Mouse (Mus musculus): ENCODE data around the gene Psmb3. TPM values are rescaled to one million over a fixed set of nuclear protein-coding genes. Genes with fewer than 3 reads are reported as not detected.

The Psmb3 gene
- polyA plus RNA-seq, 1 experiment from 2014 or later = 473 TPM

DNA sequence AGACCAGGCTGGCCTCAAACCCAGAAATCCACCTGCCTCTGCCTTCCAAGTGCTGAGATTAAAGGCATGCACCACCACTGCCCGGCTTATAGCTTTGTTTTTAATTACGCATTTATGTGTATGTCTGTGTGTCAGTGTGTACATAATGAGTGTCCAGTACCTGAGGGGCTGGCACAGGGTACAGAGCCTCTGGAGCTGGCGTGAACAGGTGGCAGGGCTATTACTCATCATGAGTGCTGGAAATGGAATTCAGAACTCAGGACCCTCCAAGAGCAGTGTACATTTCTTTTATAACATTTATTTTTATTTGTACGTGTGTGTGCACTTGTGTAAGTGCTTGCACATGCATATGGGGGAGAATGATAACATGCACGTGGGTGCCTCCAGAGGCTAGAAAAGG lies 33.4 kb downstream of the Psmb3 start:
- no peaks in the 10 kb centered on the region for H3K9me3 ChIP-seq
- H3K4me3 ChIP-seq = no peak overlapping the region
- no peak for ATAC-seq (ENCODE audit: low read depth)
- H3K27ac ChIP-seq (replicated peaks) = no peak overlapping the region
- H3K36me3 ChIP-seq = peaks cover 13% of the 10 kb centered on the region
- no peak overlapping the region for H3K9ac ChIP-seq
- WGBS = 97% methylated on average over 5 of the region's 5 CpGs
- H3K27me3 ChIP-seq = no peaks in the 10 kb centered on the region
- no peak overlapping the region for H3K4me2 ChIP-seq
- peaks cover 26% of the 10 kb centered on the region for H3K4me1 ChIP-seq (replicated peaks)

DNA sequence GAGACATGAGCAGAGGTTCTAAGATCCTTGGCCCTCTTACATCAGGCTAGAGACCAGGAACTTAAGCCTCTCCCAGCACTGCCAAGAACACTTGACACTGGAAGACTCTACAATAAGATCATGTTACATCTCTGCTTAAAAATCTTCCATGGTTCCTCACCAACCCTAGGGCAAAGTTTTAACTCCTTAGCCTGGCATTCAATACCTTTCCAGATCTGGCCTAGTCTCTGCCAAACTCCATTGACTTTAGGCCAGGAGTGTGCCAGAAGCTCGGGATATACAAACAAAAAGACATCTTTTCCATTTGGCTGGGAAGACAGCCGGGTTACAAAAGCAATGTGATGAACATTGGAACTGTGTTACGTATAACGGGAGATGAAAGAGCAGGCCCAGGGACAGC lies 34.4 kb downstream of the Psmb3 start:
- Histone ChIP-seq H3K27me3 (no peaks in the 10 kb centered on the region), H3K9me3 (no peaks in the 10 kb centered on the region), H3K9ac (no peak overlapping the region), H3K4me3 (no peak overlapping the region), H3K4me1 (replicated peaks) (peaks cover 33% of the 10 kb centered on the region), H3K4me2 (no peak overlapping the region), H3K27ac (replicated peaks) (no peak overlapping the region), H3K36me3 (peaks cover 4% of the 10 kb centered on the region; the same call in 1 of the 2 replicates)
- WGBS = 74% methylated on average over 4 of the region's 4 CpGs
- no peak for ATAC-seq (ENCODE audit: low read depth)

DNA sequence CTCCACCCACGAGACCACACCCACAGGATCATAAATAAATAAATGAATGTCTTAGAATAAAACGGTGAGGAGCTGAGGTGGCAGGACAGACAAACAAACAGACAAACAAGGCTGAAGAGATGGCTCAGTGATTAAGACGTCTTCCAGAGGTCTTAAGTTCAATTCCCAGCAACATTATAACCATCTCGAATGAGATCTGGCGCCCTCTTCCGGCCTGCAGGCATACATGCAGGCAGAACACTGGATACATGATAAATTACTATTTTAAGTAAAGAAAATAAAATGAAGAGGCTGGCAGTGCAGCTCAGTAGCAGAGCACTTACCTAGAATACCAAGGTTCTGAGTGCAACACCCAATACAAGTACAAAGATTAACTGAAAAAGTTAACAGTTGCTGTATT lies 35.5 kb downstream of the Psmb3 start:
- H3K9ac ChIP-seq = no peak overlapping the region
- peaks cover 38% of the 10 kb centered on the region for H3K4me1 ChIP-seq (replicated peaks)
- H3K27me3 ChIP-seq = no peaks in the 10 kb centered on the region
- no peak overlapping the region for H3K4me2 ChIP-seq
- no peak for ATAC-seq (ENCODE audit: low read depth)
- no peak overlapping the region for H3K4me3 ChIP-seq
- no peaks in the 10 kb centered on the region for H3K9me3 ChIP-seq
- 65% methylated on average over 6 of the region's 6 CpGs for WGBS
- H3K27ac ChIP-seq (replicated peaks) = no peak overlapping the region
- H3K36me3 ChIP-seq = no peaks in the 10 kb centered on the region

DNA sequence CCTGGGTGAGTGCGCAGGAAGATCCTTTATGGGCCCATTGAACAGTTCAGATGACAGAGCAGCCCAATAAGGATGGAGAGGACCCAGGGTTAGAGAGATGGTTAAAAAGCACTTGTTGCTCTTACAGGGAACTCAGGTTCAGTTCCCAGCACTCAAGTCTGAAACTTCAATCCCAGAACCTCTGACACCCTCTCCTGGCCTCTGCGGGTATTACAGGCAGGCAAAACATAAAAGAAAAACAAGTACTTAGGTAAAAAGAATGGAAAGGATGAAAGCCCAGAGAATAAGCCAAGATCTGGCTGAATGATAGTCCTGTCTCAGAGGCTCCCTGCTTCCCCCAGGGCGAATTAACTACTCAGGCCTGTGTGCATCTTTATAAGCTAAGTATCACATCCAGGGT lies 36.0 kb downstream of the Psmb3 start:
- Histone ChIP-seq H3K4me1 (replicated peaks) (peaks cover 36% of the 10 kb centered on the region), H3K4me2 (no peak overlapping the region), H3K9ac (no peak overlapping the region), H3K4me3 (no peak overlapping the region), H3K27ac (replicated peaks) (no peak overlapping the region), H3K9me3 (no peaks in the 10 kb centered on the region), H3K36me3 (no peaks in the 10 kb centered on the region), H3K27me3 (no peaks in the 10 kb centered on the region)
- ATAC-seq (ENCODE audit: low read depth) = no peak
- 90% methylated on average over 3 of the region's 3 CpGs for WGBS

DNA sequence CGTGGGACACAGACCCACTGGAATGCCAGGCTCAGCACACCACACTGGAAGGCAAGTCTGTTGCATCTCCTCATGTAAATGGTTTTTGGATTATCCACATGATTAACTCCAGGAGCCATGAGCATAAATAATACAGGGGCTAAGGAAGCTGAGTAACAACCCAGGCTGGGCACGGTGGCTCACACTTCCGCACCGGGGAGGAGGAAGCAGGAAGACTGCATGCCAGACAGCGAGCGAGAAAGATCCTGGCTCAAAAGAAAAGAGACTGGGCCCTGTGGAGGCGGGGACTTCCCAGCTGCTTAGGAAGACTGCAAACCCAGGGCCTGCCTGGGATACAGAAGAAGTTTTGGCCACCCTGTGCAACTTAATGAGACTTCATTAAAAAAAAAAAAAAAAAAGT lies 37.0 kb downstream of the Psmb3 start:
- H3K9me3 ChIP-seq = no peaks in the 10 kb centered on the region
- no peak overlapping the region for H3K27ac ChIP-seq (replicated peaks)
- H3K36me3 ChIP-seq = no peaks in the 10 kb centered on the region
- H3K4me3 ChIP-seq = no peak overlapping the region
- ATAC-seq (ENCODE audit: low read depth) = no peak
- H3K4me1 ChIP-seq (replicated peaks) = peaks cover 34% of the 10 kb centered on the region
- no peaks in the 10 kb centered on the region for H3K27me3 ChIP-seq
- H3K9ac ChIP-seq = peak overlapping the region; percentile 19; the same call in 1 of the 2 replicates
- 57% methylated on average over 7 of the region's 7 CpGs for WGBS
- peak overlapping the region; percentile 20; the same call in 1 of the 2 replicates for H3K4me2 ChIP-seq

DNA sequence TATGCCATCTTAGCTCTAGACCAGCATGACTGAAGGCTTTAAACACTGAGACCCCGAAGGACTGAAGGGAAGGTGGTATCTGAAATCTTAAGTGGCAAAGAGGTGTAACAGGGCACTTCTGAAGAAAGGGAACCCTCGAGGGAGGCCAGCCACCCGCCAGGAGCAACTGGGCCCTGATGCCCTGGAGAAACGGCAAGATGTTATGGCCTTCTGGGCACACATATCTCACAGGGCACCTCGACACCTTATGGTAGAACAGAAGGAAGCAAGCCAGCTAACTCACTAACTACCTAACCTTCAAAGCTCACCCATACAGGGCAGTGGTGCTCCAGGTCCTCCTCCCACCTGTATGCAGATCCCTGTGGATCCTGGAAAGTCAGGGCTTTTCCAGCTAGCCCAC lies 39.0 kb downstream of the Psmb3 start:
- H3K36me3 ChIP-seq = peaks cover 12% of the 10 kb centered on the region
- no peak overlapping the region for H3K4me3 ChIP-seq
- peak overlapping the region; percentile 83; the same call in 1 of the 2 replicates for H3K9ac ChIP-seq
- 92% methylated on average over 5 of the region's 5 CpGs for WGBS
- ATAC-seq (ENCODE audit: low read depth) = no peak
- no peaks in the 10 kb centered on the region for H3K9me3 ChIP-seq
- peak overlapping the region; percentile 89 for H3K4me2 ChIP-seq
- no peak overlapping the region for H3K27ac ChIP-seq (replicated peaks)
- H3K4me1 ChIP-seq (replicated peaks) = peaks cover 34% of the 10 kb centered on the region
- no peaks in the 10 kb centered on the region for H3K27me3 ChIP-seq

DNA sequence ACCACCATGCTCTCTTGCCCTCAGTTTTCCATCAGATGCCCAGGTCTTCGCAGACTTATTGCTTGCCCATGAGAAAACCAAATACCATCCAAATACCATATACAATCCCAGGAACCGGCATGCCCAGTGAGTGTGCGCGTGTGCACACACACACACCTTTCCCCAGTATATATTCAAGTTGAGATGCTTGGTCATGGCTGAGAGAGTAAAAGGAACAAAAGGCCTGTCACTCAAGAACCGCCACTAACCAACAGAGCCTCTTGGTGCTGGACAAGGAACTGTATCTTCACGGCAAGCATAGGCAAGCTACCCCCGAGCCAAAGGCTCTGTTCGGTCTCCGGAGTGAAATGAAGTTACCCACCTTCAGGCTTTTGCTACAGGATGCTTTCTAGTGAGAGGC lies 39.4 kb downstream of the Psmb3 start:
- Histone ChIP-seq H3K4me2 (peak overlapping the region; percentile 89), H3K4me3 (peak overlapping the region; percentile 80), H3K4me1 (replicated peaks) (peaks cover 34% of the 10 kb centered on the region), H3K27ac (replicated peaks) (no peak overlapping the region), H3K9me3 (no peaks in the 10 kb centered on the region), H3K9ac (peak overlapping the region; percentile 83), H3K36me3 (peaks cover 17% of the 10 kb centered on the region), H3K27me3 (no peaks in the 10 kb centered on the region)
- ATAC-seq (ENCODE audit: low read depth) = no peak
- WGBS = 86% methylated on average over 9 of the region's 9 CpGs

DNA sequence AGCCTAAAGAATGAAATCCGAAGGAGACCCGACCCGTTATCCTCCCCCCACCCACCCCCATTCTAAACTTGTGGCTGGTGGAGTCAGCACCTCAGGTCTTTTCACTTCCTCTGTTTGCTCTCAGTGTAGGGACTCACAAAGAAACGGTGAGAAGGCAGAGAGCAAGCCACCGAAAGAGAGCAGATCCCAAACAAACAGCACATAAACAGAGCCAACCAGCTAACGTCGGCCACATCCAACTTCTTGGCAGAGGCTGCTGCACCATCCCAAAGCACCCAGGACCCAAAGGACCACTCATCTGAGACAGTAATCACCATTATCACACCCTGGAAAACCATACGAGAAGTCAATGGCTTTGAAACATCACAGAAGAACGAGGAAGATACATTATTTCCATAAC lies 40.2 kb downstream of the Psmb3 start:
- Histone ChIP-seq H3K36me3 (peaks cover 25% of the 10 kb centered on the region), H3K27me3 (no peaks in the 10 kb centered on the region), H3K9me3 (no peaks in the 10 kb centered on the region), H3K4me2 (peak overlapping the region; percentile 89), H3K4me3 (peak overlapping the region; percentile 80), H3K4me1 (replicated peaks) (peaks cover 34% of the 10 kb centered on the region), H3K9ac (peak overlapping the region; percentile 83), H3K27ac (replicated peaks) (peak overlapping the region; percentile 96; the same call in 1 of the 2 replicates)
- WGBS = 45% methylated on average over 9 of the region's 9 CpGs
- ATAC-seq (ENCODE audit: low read depth) = no peak

DNA sequence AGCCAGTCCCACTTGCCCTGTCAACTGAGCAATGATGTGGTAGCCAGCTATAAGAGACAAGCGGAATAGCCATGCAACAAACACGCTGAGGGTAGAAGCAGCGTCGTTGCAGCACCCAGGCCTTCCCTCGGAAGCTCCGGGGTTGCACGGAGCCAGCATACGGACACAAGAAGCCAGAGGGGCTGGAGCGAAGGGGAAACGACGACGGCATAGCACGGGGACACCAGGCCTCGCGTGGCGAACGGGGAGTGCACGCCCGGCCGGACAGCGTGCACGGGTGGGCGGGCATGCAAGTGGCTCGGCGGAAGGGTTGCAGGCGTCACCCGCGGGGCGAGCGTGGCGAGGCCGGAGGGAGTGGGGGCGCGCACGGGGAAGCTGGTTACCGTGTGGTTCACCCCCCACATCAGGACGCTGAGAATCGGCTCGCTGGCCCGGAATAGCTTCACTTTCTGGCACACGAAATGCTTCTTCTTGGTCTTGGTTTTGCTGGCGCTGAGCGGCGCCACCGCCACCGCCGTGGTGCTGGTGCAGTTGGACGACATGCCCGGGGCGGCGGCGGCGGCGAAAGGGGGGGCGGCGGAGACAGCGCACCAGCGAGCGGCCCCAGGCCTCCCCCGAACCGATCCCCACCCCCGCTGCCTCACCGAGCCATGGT lies 41.0 kb downstream of the Psmb3 start, which contains the start of gene Pip4k2b:
TSS of gene Pip4k2b (minus strand) at position 642 of the 655 bp plus-strand sequence.
- under 1% methylated on average over 63 of the region's 63 CpGs for WGBS

DNA sequence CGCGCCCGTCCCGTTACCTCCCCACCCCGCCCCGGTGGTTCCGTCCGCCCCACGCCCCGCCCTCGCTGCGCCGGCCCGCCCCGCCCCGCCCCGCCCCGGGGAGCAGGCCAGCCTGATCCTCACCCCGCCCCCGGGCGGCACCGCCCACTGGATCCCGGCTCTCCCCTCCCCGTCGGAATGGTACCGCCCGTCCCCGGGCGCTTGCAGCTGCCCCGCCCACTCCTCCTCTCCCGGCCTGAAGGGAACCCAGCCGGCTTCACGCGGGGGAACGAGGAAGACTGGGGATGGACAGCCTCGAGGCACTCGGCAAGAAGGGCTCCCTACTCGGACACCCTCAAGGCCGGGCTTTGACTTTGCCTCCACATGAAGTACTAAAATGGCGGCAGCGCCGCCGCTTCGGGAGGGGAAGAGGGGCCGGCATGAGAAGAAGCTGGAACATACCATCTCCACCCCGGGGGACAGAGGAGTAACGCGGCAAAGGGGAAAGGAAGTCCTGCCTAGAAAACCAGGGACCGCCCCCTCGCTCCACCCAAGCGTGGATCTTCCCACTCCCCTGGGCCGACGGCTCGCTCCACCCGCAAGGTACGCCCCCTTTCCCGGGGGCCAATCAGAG lies 41.6 kb downstream of the Psmb3 start:
- Histone ChIP-seq H3K27ac (replicated peaks) (peak overlapping the region; percentile 96), H3K9me3 (no peaks in the 10 kb centered on the region), H3K4me1 (replicated peaks) (peaks cover 33% of the 10 kb centered on the region), H3K4me3 (peak overlapping the region; percentile 80), H3K27me3 (no peaks in the 10 kb centered on the region), H3K9ac (peak overlapping the region; percentile 83), H3K36me3 (peaks cover 38% of the 10 kb centered on the region), H3K4me2 (peak overlapping the region; percentile 53)
- peak; percentile 97 for ATAC-seq (ENCODE audit: low read depth)
- WGBS = 2% methylated on average over 34 of the region's 57 CpGs

More for the DNA sequence above, 41.0 kb downstream of the Psmb3 start, which contains the start of gene Pip4k2b:
- Histone ChIP-seq H3K4me3 (peak within 1 kb of the TSS; percentile 80), H3K9ac (peak within 1 kb of the TSS; percentile 83), H3K27ac (replicated peaks) (peak within 1 kb of the TSS; percentile 96), H3K36me3 (peaks cover 32% of the 10 kb centered on the region), H3K9me3 (no peaks in the 10 kb centered on the region), H3K27me3 (no peaks in the 10 kb centered on the region), H3K4me2 (peak within 1 kb of the TSS; percentile 89), H3K4me1 (replicated peaks) (peaks cover 34% of the 10 kb centered on the region)
- peak; percentile 55 for ATAC-seq (ENCODE audit: low read depth)

DNA sequence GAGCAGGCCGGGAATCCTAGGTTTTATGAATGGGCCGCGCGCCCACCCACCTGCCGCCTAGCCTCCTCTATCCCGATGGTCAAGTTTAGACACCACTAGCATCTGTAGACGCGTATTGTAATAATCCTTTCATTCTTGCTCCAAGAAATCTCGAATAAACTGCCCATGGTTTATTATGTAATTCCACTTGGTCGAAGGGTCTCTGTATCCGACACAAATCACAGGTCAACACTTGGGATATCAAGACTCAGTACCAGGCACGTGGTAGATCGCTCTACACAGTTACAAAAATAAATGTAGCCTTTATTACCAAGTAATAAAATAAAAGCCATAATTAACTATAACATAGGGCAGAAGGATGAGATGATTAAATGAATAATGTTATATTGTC lies 42.1 kb downstream of the Psmb3 start:
- Histone ChIP-seq H3K36me3 (peaks cover 43% of the 10 kb centered on the region), H3K4me3 (peak overlapping the region; percentile 80), H3K9me3 (no peaks in the 10 kb centered on the region), H3K4me2 (peak overlapping the region; percentile 53), H3K4me1 (replicated peaks) (peaks cover 28% of the 10 kb centered on the region), H3K27ac (replicated peaks) (no peak overlapping the region), H3K9ac (no peak overlapping the region), H3K27me3 (no peaks in the 10 kb centered on the region)
- ATAC-seq (ENCODE audit: low read depth) = peak; percentile 13
- 11% methylated on average over 13 of the region's 13 CpGs for WGBS

DNA sequence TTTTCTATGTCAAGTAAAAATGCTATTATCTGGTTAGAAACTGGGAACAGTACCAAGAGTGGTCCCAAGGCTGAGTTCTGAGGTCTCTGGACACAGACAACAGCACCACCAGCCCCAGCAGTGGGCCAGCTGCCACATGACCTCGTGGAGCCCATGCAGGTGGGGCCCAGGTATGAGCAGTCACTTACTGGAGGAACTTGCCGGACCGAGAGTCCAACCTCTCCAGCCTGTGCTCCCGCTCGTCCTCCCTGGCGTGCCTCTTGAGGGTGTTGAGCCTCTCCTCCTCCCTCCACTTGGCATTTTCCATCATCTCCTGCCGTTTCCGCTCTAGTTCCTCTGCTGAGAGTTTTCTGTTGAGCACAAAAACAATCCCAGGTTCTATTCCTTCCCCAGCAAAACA lies 44.6 kb downstream of the Psmb3 start:
- ATAC-seq (ENCODE audit: low read depth) = no peak
- Histone ChIP-seq H3K36me3 (peaks cover 65% of the 10 kb centered on the region), H3K4me2 (no peak overlapping the region), H3K4me3 (no peak overlapping the region), H3K27ac (replicated peaks) (no peak overlapping the region), H3K27me3 (no peaks in the 10 kb centered on the region), H3K4me1 (replicated peaks) (peaks cover 12% of the 10 kb centered on the region), H3K9me3 (no peaks in the 10 kb centered on the region), H3K9ac (no peak overlapping the region)
- 89% methylated on average over 8 of the region's 8 CpGs for WGBS

Data from neural tube, embryonic 13.5 days (tissue).